Mouse (Mus musculus) neural tube, embryonic 11.5 days (tissue): ENCODE measurements at regions not wholly inside any gene's neighbourhood (a gene's known extent, or its start where the extent isn't known, plus 50 kb on each side); places are given as distances from the start of the nearest gene placed in this dataset.

Experiments used
- ATAC-seq: fragments of 200-750 bp; cut with Nextera tagmentation; 2 replicates; pipeline ENCODE4 v1.8.0; 2017; ENCODE audit warnings: moderate number of reproducible peaks, mild to moderate bottlenecking, moderate TSS enrichment, moderate library complexity; ENCODE audit not compliant: insufficient read depth, low FRiP score, low TSS enrichment
- DNase-seq: peaks from one replicate; pipeline ENCODE4 v3.0.0-alpha.2; 2015; ENCODE audit warnings: low spot score
- H3K27ac ChIP-seq: fragments of 300-500 bp; sonication (generic); 2 replicates; pipeline ENCODE4 v1.5.1; 2014; ENCODE audit warnings: low read depth, mild to moderate bottlenecking, low read length
- H3K27me3 ChIP-seq: fragments of 300-500 bp; sonication (generic); 2 replicates; pipeline ENCODE4 v1.6.1; 2014; ENCODE audit warnings: mild to moderate bottlenecking, low read length, mixed read lengths; ENCODE audit not compliant: control insufficient read depth, insufficient read depth
- H3K36me3 ChIP-seq: fragments of 300-500 bp; sonication (generic); 2 replicates; pipeline ENCODE4 v1.6.1; 2014; ENCODE audit warnings: mild to moderate bottlenecking, low read length, moderate library complexity, mixed read lengths; ENCODE audit not compliant: control insufficient read depth, insufficient read depth
- H3K4me1 ChIP-seq: fragments of 300-500 bp; sonication (generic); 2 replicates; pipeline ENCODE4 v1.6.1; 2014; ENCODE audit warnings: low read length, mixed read lengths; ENCODE audit not compliant: control insufficient read depth, insufficient read depth
- H3K4me2 ChIP-seq: fragments of 300-500 bp; sonication (generic); 2 replicates; pipeline ENCODE4 v1.6.1; 2014; ENCODE audit warnings: low read depth, mild to moderate bottlenecking, moderate library complexity
- H3K4me3 ChIP-seq: fragments of 300-500 bp; sonication (generic); 2 replicates; pipeline ENCODE4 v1.5.1; 2014; ENCODE audit warnings: low read depth, low read length
- H3K9ac ChIP-seq: fragments of 300-500 bp; sonication (generic); 2 replicates; pipeline ENCODE4 v1.6.1; 2014; ENCODE audit warnings: mild to moderate bottlenecking, low read length
- H3K9me3 ChIP-seq: fragments of 300-500 bp; sonication (generic); 2 replicates; pipeline ENCODE4 v1.6.1; 2016; ENCODE audit warnings: low read length; ENCODE audit not compliant: control insufficient read depth
- WGBS: fragments of 180-500 bp; shearing (Covaris S2); extraction: QIAGEN DNeasy Blood & Tissue Kit; methylation state at CpG from one replicate; pipeline ENCODE4 v1.1.7; 2014; 5-methylcytosine and 5-hydroxymethylcytosine counted together

DNA sequence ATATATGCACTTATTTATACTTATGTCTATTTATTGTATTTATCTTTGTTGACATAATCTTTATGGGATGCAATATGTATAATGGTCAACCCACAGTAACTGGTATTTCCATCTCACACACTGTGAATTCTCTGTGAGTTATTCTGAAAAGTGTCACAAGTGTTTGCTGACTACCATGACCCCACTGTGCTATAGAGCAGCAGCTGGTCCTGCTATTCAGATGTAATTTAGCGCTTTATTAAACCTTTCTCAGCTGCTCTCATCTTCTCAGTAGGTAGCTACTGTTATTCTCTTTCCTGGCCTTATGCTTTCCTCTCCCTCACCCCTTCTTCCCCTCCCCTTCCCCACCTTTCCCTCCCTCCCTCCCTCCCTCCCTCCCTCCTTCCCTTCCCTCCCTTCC lies 296.0 kb upstream of the Dusp10 start:
- Histone ChIP-seq H3K9ac (no peak overlapping the region), H3K4me2 (no peak overlapping the region), H3K36me3 (no peaks in the 10 kb centered on the region), H3K27ac (no peak overlapping the region), H3K4me1 (no peaks in the 10 kb centered on the region), H3K4me3 (no peak overlapping the region), H3K9me3 (no peaks in the 10 kb centered on the region), H3K27me3 (no peaks in the 10 kb centered on the region)
- DNase-seq, result no peak
- peak; percentile 50; the same call in 1 of the 2 replicates for ATAC-seq
- 68% methylated on average over 1 of the region's 1 CpGs for WGBS

DNA sequence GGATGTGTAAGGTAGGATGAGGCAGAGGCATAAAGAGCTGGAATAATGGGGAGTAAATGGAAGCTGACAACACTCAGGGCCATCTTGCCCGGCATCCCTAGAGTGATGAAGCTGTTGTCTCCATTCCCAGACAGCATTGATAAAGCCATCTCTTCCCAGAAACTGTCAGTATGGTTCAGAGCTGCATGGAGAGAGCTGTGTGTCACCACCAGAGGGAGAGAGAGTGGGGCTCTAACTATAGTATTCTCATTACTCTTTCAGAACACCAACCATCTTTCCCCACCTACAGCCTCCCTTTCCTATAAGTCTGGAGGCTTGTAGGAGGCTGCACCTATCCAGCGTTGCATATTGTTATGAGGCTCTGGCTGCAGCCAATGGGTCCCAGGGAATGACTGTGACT lies 264.0 kb upstream of the Dusp10 start:
- DNase-seq (no peak), ATAC-seq (no peak)
- H3K4me2 ChIP-seq, result no peak overlapping the region
- H3K36me3 ChIP-seq, result no peaks in the 10 kb centered on the region
- H3K4me3 ChIP-seq, result no peak overlapping the region
- no peak overlapping the region for H3K9ac ChIP-seq
- WGBS, result 84% methylated on average over 2 of the region's 2 CpGs
- H3K4me1 ChIP-seq, result no peaks in the 10 kb centered on the region
- H3K9me3 ChIP-seq, result no peaks in the 10 kb centered on the region
- H3K27ac ChIP-seq, result no peak overlapping the region
- H3K27me3 ChIP-seq, result no peaks in the 10 kb centered on the region

DNA sequence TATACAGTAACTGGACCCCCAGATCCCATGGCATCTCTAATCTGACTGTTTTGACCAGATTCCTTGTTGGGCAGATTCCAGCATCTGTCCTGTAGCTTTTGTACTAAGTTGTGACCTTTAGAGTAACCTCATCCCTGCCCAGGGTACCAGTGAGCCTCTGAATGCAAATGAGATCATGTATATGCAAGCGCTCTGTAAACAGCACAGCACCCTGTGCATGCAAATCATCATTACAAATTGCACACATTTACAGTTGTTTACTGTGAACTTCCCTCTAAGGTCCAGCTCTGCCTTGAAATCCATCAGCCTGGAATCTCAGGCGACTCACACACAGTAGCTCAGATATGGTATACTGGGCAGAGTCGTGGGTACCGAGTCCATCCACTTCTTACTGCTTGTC lies 258.6 kb upstream of the Dusp10 start:
- Histone ChIP-seq H3K9me3 (no peaks in the 10 kb centered on the region), H3K9ac (no peak overlapping the region), H3K4me2 (no peak overlapping the region), H3K4me3 (no peak overlapping the region), H3K4me1 (no peaks in the 10 kb centered on the region), H3K36me3 (no peaks in the 10 kb centered on the region), H3K27me3 (no peaks in the 10 kb centered on the region), H3K27ac (no peak overlapping the region)
- DNase-seq, result no peak
- WGBS, result 88% methylated on average over 4 of the region's 4 CpGs
- ATAC-seq, result no peak

DNA sequence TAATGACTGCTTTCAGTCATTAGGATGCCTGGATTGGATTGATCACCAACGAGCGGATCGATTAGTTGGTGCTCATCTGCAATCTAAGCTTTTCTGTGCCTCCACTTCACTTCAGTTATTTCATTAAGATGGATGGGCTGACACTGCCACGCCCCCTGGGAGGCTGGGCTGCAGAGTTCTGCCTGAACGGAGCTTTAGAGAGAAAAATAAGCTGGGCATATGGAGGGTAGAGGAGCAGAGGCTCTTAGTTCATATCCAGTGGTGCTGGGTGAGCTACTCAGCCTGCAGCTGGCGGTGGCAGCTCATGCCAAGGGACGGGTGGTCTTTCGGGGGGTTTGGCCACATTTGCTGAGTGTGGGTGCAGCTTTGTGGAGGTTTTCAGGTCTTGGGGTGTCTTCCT lies 256.4 kb upstream of the Dusp10 start:
- no peak overlapping the region for H3K4me2 ChIP-seq
- no peaks in the 10 kb centered on the region for H3K27me3 ChIP-seq
- no peaks in the 10 kb centered on the region for H3K36me3 ChIP-seq
- no peak overlapping the region for H3K27ac ChIP-seq
- H3K9ac ChIP-seq, result no peak overlapping the region
- WGBS, result 60% methylated on average over 8 of the region's 8 CpGs
- no peaks in the 10 kb centered on the region for H3K9me3 ChIP-seq
- DNase-seq, result peak; percentile 54
- H3K4me1 ChIP-seq, result no peaks in the 10 kb centered on the region
- ATAC-seq, result peak; percentile 55; the same call in 1 of the 2 replicates
- H3K4me3 ChIP-seq, result no peak overlapping the region

DNA sequence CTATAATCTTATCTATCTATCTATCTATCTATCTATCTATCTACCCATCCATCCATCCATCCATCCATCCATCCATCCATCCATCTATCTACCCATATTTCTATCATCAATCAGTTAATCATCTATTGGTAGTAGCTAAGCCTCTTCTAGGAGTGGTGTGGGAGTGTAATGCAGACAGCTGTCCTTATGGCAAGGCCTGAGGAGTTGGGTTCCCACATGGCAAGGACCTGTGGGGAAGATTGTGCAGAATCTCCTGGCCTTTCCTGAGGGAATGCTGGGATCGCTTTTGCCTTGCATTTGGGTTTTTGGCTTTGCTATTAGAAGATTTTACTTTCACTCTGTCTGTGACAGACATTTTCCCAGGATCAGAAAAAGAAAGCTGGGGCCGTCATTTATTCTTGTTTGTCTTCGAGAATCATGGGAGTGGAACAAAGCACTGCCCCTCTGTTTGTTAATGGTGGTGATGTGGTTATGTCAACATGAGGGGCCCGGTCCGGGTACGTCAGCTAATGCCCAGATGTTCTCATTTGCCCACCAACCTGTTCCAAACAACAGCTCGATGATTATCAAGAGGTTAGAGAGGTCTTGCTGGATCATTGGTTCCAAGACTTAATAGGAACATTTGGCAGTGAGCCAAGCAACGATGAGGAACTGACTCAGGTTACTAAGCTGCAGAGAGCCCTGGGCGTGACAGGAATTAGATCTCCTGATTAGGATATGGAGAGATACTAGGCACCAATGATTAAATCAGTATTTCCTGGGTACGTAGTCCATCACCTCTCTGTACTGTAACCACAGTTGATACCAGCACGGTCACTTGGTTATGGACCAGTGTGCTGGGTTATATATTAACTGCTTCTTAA lies 249.0 kb upstream of the Dusp10 start:
- DNase-seq, result no peak
- H3K4me3 ChIP-seq, result no peak overlapping the region
- no peaks in the 10 kb centered on the region for H3K36me3 ChIP-seq
- no peak for ATAC-seq
- H3K9me3 ChIP-seq, result no peaks in the 10 kb centered on the region
- H3K4me1 ChIP-seq, result no peaks in the 10 kb centered on the region
- no peak overlapping the region for H3K9ac ChIP-seq
- no peak overlapping the region for H3K4me2 ChIP-seq
- 66% methylated on average over 11 of the region's 11 CpGs for WGBS
- H3K27ac ChIP-seq, result no peak overlapping the region
- H3K27me3 ChIP-seq, result no peaks in the 10 kb centered on the region

DNA sequence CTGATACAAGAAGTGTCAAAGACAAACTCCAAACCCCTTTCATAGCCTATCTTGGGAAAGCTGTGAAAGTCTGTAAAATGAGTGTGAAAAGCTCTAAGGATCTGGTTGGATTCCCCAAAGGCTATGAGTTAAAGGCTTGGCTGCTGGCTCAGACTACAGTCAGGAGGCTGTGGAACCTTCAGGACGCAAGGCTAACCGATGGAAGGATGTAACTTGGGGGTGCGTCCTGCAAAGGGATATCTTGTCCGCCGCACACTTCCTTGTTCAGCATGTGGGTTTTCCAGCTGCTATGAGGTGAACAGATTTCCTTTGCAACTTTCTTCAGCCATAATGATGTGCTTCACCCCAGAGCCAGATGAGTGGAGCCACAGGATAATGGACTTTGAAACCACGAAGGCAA lies 240.3 kb upstream of the Dusp10 start:
- Histone ChIP-seq H3K27me3 (no peaks in the 10 kb centered on the region), H3K27ac (no peak overlapping the region), H3K4me3 (no peak overlapping the region), H3K4me1 (no peaks in the 10 kb centered on the region), H3K9me3 (no peaks in the 10 kb centered on the region), H3K9ac (no peak overlapping the region), H3K4me2 (no peak overlapping the region), H3K36me3 (no peaks in the 10 kb centered on the region)
- 93% methylated on average over 6 of the region's 6 CpGs for WGBS
- DNase-seq (no peak), ATAC-seq (no peak)

DNA sequence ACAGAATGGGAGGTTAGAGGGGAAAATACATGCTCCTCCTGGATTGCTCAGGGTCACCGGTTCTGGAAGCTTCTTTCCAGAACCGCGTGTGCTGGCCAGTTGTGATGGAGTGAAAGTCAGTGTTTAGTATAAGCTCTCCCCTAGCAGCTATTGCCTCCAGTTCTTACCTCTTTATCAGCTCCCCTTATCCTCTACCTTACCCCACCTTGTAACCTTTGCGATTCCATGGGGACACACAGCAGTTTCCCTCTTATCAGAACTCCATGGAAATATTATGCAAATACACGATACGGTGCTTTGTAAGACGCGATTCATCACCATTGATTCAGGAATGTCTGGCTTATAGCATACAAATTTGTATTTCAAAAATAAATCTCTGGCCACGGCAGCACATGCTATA lies 232.9 kb upstream of the Dusp10 start:
- 96% methylated on average over 9 of the region's 9 CpGs for WGBS
- no peaks in the 10 kb centered on the region for H3K4me1 ChIP-seq
- no peak for DNase-seq

DNA sequence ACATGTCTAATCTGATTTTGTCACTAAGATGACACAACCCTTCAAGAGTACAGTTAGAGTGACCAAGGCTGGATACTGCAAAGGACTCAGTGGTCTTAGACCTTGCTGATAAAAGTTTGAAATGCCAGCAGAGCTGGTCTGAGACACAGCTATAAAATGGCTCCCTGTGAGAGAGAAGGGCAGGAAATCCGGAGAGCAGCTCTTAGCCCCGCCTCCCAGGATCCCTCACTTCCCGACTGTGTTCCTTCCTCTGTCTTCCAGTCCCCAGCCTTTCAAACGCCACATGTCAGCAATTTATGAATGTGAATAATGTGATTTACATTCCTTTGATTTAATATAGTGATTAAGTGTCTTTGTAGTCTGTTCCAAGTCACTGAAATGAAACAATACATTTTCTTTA lies 232.3 kb upstream of the Dusp10 start:
- no peak overlapping the region for H3K9ac ChIP-seq
- no peaks in the 10 kb centered on the region for H3K36me3 ChIP-seq
- H3K4me3 ChIP-seq, result no peak overlapping the region
- no peaks in the 10 kb centered on the region for H3K9me3 ChIP-seq
- DNase-seq (no peak), ATAC-seq (no peak)
- H3K27me3 ChIP-seq, result no peaks in the 10 kb centered on the region
- 51% methylated on average over 4 of the region's 4 CpGs for WGBS
- no peak overlapping the region for H3K27ac ChIP-seq
- H3K4me2 ChIP-seq, result no peak overlapping the region
- no peaks in the 10 kb centered on the region for H3K4me1 ChIP-seq

More for the DNA sequence above, 232.9 kb upstream of the Dusp10 start:
- H3K4me2 ChIP-seq, result no peak overlapping the region
- no peaks in the 10 kb centered on the region for H3K27me3 ChIP-seq
- no peaks in the 10 kb centered on the region for H3K36me3 ChIP-seq
- H3K9ac ChIP-seq, result no peak overlapping the region
- no peak overlapping the region for H3K4me3 ChIP-seq
- no peak overlapping the region for H3K27ac ChIP-seq
- ATAC-seq, result no peak
- no peaks in the 10 kb centered on the region for H3K9me3 ChIP-seq

DNA sequence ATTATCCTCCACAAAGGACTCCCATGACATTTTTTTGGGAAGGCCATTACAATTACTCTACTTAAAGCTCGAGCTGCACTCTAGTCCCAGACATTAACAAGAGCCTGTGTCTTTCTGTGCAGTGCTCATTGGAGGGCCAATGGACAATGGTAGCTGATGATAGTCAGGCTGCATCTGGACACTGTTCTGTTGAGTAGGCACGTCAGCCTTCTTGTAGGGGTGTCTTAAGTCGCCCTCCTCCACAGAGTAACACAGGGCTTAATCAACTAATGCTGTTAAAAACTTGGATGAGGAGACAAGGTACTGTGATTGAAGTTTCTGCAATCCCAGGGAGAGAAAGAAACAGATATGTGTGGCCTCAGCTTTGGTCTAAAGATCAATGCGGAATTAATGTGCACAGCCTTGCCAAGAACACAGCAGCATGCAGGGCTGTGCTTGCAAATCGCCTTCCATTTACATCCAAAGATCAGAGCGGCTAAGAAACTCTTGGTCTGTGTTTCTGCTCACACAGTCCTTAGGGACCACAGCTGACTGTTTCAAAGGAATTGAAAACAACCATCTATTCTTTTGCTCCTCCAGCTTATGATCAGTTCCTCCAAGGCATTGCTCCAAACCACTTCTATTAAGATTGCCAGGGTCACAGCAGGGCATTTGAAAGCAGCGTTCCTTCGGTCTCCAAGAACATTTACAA lies 229.5 kb upstream of the Dusp10 start:
- 72% methylated on average over 8 of the region's 8 CpGs for WGBS
- no peaks in the 10 kb centered on the region for H3K36me3 ChIP-seq
- no peaks in the 10 kb centered on the region for H3K27me3 ChIP-seq
- no peak overlapping the region for H3K27ac ChIP-seq
- H3K4me1 ChIP-seq, result no peaks in the 10 kb centered on the region
- H3K4me3 ChIP-seq, result no peak overlapping the region
- DNase-seq, result no peak
- no peak for ATAC-seq
- H3K9me3 ChIP-seq, result no peaks in the 10 kb centered on the region
- no peak overlapping the region for H3K4me2 ChIP-seq
- H3K9ac ChIP-seq, result no peak overlapping the region
